Mouse (Mus musculus): ENCODE data around the gene Il10. TPM values are rescaled to one million over a fixed set of nuclear protein-coding genes. Genes with fewer than 3 reads are reported as not detected.
"Not testable (repeated sequence)": the region's sequence is repeated elsewhere in the genome, so short reads cannot be mapped to it uniquely, and the experiment has no call there.

The Il10 gene
- total RNA-seq, 2 experiments from 2014 or later: not detected

DNA sequence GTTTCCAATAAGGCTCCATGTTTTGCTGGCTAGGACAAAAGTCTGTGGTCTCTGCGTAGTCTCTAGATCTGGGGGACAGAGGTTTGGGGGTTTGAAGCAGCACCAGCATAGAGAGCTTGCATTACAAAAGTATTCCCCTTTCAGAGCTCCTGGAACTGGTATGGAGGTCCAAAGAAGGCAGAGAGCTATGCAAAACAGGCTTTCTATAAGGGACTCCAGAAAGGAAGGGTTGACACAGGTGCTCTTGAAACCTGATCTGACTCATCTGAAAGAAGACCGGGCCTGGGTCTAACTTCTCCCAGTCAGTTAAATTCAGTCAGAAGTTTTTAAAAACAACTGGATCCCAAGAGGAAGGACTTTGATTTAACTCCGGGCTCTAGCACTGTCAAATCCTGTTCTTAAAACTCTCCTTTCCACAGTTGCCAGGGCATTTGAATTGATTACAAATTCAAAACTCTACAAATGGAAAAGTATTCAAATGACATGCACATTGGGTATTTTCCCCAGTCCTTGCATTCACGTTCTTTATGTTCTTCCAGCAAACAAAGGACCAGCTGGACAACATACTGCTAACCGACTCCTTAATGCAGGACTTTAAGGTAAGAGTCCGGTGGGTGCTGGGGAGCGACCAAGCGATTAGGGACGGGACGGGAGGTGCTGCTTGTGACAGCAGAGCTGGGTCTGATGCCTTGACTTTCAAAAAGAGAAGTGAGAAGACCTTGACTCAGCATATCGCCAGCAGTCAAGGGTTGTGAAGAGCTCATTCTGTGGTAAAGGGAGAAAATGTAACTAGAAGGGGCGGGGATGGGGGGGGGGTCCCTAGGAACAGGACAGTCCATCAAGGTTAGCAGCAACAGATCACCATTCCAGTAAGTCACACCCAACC, 1.0 kb downstream of the Il10 start:
- no peak for DNase-seq

DNA sequence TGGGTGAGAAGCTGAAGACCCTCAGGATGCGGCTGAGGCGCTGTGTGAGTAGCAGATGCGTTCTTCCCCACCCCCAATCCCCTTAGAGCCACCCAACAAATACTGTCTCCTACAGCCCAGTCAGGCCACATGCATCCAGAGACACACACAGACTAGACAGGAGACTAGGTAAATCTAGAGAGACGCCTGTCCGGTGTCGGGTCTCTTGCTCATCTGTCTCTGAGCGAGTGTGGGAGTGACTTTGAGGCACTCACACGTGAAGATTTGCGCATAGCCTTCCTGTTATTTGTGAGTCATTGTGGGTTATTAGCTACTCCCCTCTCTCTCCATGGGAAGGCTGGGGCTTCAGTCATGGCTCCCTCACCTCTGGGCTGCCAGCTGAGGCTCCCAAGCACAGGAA, 1.8 kb downstream of the Il10 start:
- no peak for DNase-seq

DNA sequence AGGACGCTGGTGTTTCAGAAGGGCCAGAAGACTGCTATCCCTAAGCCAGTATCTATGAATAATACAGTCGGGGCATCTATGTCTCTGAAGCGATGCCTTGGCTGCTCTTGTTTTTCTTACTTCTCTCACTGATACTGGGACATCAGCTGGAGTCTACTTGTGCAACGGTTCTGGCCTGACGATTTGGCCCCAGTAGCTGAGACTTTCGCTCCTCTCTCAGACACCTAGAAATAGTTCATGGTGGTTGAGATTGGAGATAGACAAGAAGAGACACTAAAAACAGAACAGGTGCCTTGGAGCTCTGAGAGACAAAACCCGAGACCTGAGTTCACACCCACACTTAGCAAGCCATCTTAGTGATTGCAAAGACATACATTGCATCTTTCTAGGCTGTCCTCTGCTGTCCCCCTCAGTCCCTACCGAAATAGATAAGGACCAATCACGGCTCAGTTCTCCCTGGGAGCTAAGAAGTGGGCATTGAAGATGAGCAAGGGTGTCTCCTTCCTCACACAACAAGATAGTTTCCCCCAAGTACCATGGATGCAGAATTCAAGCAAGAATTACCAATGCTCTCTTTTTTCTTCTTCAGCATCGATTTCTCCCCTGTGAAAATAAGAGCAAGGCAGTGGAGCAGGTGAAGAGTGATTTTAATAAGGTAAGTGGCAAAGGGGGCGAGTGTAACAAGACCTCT, 2.4 kb downstream of the Il10 start:
- DNase-seq: no peak

DNA sequence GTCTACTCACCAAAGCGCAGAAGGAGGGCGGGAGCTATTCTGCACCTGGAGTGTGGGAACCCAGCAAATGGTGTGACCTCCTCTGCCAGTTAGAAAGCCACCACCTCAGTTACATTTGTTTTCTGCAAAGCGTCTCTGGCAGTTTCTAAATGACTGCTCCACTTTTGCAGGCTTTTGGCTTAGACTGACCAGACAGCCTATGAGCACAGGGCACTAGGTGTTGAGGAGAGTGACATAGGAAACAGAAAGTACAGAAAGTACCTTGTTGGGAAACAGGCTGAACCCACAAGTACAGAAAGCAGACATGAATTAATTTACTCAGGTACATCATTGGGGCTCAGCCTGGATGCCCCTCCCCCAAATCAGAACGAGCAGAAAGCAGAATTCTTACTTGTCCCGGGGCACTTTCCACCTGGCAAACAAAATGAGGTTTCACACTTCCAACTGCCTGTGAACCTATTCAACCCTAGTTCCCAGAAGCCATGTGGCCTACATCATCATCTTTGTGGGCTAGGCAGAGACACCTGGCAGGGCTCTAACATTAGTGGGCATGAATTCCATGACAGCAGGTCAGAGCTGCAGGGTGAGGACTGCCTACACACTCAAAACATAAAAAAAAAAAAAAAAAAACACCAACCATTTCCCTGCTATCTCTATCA, 3.1 kb downstream of the Il10 start:
- DNase-seq: no peak

DNA sequence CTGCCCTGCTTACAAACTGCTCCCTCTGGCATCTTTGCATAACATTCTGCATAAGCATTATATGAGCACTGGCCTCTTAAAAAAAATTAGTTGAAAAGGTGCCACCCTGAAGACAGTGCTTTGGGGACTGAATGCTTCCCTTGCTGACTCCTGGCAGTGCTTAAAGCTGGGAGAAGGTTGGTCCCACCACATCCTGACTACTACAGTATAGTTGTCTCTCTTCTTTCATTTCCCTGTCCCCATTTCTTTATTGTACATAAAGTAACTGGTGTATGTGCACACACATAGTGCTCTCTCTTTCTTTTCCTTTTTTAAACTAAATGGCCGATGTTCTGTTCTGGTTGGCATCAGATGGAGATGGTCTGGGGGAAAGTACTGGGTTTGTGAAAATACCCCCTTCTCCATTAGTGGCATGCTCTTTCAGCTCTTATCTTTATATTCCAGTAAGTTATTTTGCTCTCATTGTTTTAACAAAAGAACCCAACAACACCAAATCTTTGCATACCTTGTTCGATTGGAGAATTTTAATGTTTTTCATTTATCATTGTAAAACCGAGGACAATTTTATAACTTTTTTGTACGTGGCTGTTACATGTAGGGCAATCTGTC, 3.7 kb downstream of the Il10 start:
- DNase-seq: not testable (repeated sequence)

DNA sequence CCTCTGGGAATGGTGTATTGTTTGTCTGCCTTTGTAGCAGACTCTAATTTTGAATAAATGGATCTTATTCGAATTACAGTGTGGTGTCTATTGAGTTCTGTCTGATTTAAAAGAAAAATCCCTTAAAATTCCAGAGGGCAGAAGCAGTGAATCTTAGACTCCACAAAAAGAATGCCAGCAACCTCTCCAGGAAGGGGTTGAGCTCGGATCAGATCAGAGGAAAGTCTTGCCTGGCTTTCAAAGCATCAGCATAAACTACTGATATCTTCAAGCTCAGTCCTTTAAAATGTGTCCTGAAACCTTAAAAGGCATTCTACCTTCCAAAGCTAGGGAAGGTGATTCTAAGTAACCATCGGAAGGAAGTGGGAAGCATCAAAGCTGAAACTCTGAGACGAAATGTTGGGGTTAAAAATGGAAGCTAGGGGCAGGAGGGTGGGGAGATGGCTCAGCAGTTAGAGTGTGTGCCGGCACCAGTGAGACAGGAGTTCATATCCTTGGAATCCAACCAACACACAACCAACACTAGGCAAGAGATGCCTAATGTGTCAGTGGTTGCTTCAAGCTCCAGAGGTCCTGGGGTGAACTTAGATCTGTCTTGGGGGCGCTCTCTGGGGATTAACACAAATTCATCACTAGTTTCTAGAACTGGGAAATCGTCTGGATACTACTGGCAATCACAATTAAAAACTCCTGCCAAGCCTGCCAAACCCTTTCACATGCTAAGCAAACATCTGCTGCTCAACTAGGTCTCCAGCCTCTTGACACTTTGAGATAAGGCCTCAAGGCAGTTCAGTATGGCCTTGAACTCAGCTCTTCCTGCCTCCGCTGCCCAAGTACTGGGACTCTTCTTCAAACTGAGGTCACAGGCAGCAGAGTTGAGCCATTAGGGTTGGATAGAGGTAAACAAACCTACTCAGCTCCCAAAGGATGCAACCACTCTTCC, 5.5 kb downstream of the Il10 start:
- no peak for DNase-seq

DNA sequence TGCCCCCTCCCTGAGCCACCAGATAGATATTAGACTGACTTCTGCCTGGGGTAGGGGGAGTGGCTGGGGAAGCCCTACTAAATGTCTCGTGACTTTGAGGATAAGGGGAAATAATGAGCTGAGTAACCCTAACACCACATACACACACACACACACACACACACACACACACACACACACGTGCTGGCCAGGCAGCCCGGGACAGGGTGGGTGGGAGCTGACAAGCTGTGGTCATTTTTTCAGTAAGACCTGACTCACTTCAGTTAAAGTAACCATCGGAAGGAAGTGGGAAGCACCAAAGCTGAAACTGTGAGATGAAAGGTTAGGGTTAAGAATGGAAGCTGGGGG, 6.2 kb downstream of the Il10 start:
- no peak for DNase-seq

DNA sequence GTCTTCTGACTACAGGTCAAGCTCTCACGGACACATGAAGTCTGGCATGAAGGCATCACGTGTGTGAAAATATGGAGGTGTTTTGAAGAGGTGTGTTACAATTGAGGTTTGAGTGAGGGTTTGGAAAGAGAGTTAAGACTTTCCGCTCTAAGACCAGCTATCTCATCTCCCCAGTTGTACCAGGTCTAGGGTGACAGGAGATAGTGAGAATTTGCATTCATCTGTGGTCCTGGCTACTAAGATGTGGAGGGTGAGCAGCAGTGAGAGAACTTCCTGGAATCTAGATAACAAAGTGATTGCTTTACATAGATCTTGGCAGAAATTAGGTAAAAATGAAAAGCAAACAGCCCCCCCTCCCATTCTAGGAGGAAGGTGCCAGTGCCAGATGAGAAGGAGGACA, 9.6 kb downstream of the Il10 start:
- no peak for DNase-seq

DNA sequence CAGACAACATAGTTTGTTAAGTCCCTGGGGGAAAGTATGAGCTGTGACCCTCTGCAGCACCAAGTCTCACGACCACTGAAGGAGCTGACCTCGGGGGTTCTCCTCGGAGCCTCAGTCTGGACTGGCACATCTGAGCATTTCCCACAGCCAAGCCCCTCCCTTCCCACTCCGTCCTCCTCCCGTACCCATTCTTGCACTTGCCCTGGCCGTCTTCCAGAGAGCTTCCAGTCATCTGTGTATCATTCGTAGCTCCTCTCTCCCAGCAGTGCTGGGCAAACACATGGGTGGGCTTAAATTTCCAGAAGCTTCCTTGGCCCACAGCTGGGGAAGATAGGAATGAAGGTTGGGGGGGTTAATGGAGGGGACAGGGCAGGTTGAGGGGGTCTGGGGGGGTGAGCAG, 10.6 kb downstream of the Il10 start:
- DNase-seq: peak; percentile 36

DNA sequence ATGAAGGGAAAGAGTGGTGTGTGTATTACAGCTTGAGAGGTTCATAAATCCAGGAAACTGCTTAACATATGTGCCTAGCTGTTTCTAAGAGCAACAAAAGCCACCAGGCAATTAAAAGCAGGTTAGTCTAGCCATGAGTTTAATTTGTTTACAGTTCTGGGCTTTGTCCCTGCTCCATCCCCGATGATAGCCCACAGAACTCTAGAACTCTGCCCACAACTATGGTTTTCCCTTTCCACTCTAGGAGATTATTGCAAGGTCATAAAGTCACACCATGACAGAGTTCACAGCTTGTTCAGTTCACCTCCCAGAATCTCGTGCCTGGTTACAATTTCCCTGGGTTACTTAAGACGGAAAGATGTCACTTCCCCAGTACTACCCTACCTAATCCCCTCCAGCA, 11.6 kb downstream of the Il10 start:
- no peak for DNase-seq

DNA sequence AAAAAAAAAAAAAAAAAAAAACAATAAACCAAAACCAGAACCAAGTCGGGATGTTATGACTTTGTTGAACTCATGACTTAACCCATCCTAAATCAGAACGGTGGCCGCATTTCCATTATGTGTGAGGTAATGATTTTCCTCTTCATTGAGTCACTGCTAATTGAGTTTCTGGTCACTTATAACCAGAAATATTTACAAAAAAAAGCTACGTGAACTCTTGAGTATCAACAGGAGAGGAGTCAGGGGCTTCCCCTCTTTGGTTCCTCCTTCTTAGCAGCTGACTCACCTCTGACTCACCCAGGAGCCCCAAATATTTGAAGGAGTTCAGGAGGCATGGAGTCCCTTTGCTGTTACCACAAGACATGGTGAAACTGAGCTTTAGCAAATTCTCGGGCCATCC, 18.4 kb downstream of the Il10 start:
- no peak for DNase-seq

DNA sequence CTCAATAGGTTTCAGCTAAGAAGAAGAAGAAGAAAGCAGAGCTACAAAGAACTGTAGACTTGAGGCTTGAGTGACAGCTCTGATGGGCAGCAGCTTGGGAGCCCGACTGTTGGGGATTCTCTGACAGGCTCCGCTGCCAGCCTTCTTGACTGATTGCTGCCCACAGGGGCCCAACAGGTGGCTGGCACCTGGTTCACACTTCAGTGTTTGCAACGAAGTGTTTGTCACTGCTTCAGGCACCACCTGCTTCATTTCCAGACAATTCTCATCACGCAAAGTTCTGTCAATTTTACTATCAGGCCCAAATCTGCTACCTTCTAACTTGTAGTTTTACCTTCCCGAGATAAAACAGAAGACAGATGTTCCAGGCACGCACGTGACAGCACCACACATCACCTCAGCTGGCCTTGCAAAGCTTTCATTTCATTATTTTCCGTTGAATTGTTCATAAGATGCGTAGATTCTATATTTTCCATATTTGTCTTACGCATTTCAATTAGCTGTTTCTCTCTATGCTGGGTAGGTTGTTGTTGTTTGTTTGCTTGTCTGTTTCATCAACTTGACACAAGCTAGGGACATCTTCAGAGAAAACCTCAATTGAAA, 18.9 kb downstream of the Il10 start:
- DNase-seq: no peak

DNA sequence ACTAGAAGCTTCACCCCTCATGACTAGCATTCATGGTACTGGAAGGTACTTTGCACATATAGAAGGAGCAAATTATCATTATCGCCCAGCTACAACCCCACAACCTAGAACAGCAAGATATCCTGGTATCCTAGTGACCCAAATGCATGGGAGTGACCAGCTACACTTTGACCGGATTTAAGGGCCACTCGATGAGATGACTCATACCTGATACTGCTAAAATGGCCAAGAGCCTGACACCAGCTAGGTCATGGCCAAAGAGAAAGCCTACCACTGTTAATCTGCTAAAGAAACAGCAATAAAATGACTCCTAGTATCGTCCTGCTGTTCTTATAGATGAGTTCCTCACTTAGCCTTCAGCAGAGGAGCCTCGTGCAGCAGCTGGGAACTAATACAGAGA, 19.8 kb downstream of the Il10 start:
- DNase-seq: no peak

DNA sequence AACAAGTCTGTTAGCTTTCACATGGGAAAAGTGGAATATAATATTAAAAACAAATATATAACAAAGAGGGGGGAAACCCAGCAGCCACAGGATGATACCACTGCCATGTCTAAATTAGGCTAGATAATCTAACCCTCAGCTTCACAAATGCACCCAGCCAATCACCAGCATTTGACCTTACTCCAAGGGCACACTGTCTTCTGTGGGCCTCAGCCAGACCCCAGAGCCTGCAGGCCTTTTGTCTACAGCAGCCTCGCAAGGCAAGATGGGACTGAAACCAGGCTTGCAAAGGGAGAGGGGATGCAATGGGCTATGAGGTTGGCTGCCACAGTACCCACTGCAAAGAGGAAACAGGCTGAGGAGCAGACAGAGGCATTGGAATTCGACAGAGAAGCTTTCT, 22.6 kb downstream of the Il10 start:
- DNase-seq: no peak

DNA sequence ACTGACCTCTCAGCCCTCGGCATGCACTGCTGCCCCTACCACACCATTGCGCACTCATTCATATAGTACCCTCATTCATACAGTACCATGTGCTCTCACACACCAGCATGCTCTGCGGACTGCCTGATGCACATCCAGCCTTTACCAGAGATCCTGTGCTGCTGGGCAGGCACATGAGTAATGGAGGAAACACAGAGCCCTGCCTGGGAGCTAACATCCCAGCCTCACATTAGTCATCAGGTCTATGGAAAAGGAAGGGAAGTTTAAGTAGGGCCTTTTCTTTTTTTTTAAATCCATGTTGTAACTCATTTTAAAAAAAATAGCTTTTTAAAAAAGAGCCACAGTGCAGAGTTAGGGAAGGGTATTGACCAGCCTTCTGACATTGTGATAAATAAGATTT, 23.1 kb downstream of the Il10 start:
- no peak for DNase-seq

DNA sequence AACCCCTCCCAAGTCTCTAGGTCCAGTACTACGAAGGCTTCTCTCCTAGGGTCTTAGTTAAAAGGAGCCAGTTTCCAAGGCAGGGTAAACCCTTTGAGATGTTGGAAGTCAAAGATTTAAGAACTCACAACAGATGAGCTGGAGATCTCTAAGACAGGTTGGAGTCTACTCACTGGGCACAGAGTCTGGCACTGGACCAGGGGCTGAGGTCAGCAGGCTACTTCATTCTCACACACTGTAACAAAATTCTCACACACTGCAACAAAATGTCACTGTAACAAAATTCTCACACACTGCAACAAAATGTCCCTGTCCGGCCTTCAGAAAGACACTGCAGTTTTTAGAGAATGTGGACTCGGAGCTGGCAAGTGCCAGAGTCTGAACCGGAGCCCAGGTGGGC, 24.0 kb downstream of the Il10 start:
- no peak for DNase-seq

DNA sequence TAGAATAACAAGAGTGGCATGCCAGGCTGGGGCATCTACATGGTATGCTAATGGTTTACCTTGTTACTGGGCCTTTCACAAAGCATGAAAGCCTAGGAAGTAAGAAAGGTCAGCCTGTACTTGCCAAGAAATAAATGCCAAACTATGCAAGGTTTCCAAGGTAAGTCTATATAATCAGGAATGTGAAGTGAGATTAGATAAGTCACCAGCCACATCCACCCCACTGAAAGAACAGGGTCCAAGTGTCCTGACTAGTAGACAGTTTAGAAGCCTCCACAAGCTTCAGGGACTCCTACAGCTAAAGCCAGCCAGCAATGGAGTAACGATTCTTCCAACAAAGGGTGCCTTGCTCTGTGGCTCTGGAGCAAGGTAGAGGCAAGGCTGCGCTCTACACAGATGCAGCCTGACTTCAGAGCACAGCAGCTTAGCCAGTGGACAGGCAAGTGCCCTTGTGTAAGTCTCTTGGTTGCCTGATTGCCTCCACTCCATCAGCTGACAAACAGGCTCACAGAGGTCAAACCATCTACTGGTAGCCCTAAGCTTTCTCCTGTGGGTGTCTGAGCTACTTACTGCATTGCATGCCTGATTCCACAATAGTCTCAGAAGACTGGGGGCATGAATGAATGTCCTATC, 26.2 kb downstream of the Il10 start:
- no peak for DNase-seq

DNA sequence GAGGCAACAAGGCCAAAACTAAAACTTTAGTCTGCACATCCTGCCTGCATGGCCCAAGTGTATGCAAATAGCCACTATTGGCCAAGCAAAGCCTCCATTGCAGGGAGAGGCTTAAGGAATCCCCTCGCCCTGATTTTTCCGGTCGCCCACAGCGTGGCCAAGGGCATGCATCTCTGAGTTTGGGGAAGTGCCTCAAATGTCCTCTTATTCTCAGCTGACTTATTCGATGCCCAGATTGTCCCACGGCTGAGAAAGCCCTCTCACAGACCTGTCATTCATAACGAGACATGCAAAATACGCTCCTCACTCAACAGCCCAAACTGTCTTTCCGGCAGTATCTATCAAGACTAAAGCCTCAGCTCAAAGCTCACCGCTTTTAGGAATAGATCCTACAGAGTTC, 27.0 kb downstream of the Il10 start:
- no peak for DNase-seq

DNA sequence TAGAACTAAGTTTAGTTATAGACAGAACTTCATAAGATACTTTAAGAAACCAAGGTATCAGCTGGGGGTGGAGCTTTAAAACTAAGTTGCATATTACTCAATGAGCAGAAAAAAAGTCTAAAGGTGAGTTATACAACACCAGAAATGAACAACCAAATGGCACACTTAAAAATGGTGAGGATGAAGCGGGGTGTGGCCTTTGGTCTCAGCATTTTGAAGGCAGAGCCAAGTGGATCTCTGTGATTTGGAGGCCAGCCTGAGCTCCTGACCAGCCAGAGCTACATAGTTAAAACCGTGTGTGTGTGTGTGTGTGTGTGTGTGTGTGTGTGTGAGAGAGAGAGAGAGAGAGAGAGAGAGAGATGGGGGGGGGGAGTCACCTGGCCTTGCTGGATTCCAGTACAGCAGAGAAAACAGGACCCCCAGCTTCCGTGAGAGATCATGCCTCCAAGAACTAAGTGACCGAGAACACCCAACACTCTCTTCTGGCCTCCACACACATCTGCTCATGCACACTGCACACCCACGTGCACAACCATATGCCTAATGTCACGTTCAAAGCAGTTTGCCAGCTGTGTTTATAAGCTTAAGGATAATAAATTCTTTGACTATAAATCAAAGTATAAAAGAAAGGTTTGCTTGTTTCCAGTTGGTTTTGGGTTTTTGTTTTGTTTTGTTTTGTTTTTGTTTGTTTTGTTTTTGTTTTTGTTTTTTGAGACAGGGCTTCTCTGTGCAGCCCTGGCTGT, 28.6 kb downstream of the Il10 start:
- DNase-seq: no peak

DNA sequence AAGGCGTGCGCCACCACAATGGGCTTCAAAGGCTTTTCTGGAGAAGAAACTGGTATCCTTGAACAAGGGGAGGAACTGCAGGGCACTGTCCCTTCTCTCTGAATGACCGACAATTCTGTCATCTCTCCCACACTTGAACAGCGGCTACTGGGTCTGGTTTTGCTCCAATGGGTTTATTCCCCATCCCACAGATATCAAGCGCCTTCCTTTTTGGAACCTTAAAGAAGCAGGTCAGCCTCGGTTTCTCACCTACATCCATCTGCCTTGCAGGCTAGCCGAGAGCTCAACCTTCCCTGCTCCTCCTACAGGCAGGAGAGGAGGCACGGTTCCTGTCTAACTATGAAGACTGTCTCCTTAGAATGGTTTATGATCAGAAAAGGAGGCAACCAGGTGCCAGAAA, 29.3 kb downstream of the Il10 start:
- DNase-seq: no peak
